Mouse (Mus musculus): ENCODE data around the gene Ddx5.

- TF ChIP-seq POLR2AphosphoS2 (IDR thresholded peaks at IDR 0.05; ENCODE audit: insufficient read length, low read depth), result no peak
- TF ChIP-seq TCF3 (IDR thresholded peaks at IDR 0.05; ENCODE audit: insufficient read length, low read depth), result no peak
- no peak for TF ChIP-seq POLR2A (IDR thresholded peaks at IDR 0.05; ENCODE audit: insufficient read length, low read depth)
- TF ChIP-seq USF1 (IDR thresholded peaks at IDR 0.05; ENCODE audit: low read depth), result no peak
- no peak for TF ChIP-seq E2F4 (IDR thresholded peaks at IDR 0.05; ENCODE audit: insufficient read depth)
- TF ChIP-seq CEBPB (IDR thresholded peaks at IDR 0.05; ENCODE audit: insufficient read depth, poor library complexity, severe bottlenecking), result no peak
These were observed 28.2 kb upstream of the Ddx5 start for GRCm38 (mm10) chr11:106817156-106817555.
